Mouse (Mus musculus) C2C12 (cell line): Measurements from ENCODE around the gene Kank4.

ENCODE experiments used
- CEBPB ChIP-seq: IDR thresholded peaks from one replicate; pipeline ENCODE4 v1.6.1; 2011; ENCODE audit warnings: low read depth, mild to moderate bottlenecking, control low read depth, moderate library complexity
- CTCF ChIP-seq: IDR thresholded peaks from one replicate; pipeline ENCODE4 v1.5.1; 2011; ENCODE audit not compliant: control insufficient read depth, insufficient read depth, insufficient read length
- FOSL1 ChIP-seq: IDR thresholded peaks from one replicate; pipeline ENCODE4 v1.8.0; 2011; ENCODE audit warnings: mild to moderate bottlenecking, low read length; ENCODE audit not compliant: poor library complexity, insufficient read depth, severe bottlenecking
- MYOD1 ChIP-seq: IDR thresholded peaks from one replicate; pipeline ENCODE4 v1.6.1; 2011; ENCODE audit warnings: low read depth; ENCODE audit not compliant: control insufficient read depth, insufficient read length
- MYOG ChIP-seq: IDR thresholded peaks from one replicate; pipeline ENCODE4 v1.6.1; 2011; ENCODE audit not compliant: control insufficient read depth, insufficient read length; ENCODE audit errors: extremely low read depth
- USF1 ChIP-seq: IDR thresholded peaks from one replicate; pipeline ENCODE4 v1.6.1; 2011; ENCODE audit warnings: low read depth, mild to moderate bottlenecking, control low read depth, moderate library complexity

GRCm38 (mm10) chr4:98786281-98786680, 31.1 kb downstream of the Kank4 start:
- TF ChIP-seq MYOG (no peak), CTCF (no peak), CEBPB (no peak), FOSL1 (no peak), MYOD1 (no peak), USF1 (no peak)
